Mouse (Mus musculus): ENCODE measurements around the gene Cyp2c50. TPM values are rescaled to one million over a fixed set of nuclear protein-coding genes. Genes with fewer than 3 reads are reported as not detected.
"Not testable (repeated sequence)": the region's sequence is repeated elsewhere in the genome, so short reads cannot be mapped to it uniquely, and the experiment has no call there.

Cyp2c50 gene
- total and polyA plus RNA-seq, 3 experiments, result not detected

DNA sequence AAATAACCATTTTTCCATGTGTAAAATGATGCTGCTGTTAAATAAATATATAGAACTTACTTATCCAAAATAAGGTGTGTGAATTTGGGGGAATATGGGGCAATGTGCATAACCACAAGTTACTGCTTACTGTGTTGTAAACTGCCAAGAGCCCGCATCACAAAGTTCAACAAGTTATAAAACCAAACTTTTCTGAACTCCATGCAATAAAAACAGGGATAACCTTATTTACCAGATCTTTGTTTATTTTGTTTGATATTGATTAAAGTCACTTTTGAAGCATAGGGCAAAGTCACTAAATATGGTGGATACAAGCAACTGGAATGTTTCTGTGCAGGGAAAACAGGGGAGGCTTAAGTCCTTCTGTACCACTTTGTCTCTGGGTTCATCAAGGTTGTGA lies 1.1 kb upstream of the Cyp2c50 start:
- DNase-seq (ENCODE audit: extremely low read depth), result no peak
- Histone ChIP-seq H3K27me3 (replicated peaks) (no peaks in the 10 kb centered on the region), H3K4me2 (ENCODE audit: insufficient read depth, low read depth, poor library complexity, severe bottlenecking) (no peak overlapping the region), H3K4me3 (replicated peaks in 1 of 3; ENCODE audit: low read depth in 2 of 3, low read length in 2 of 3, poor library complexity in 1 of 3) (no peak overlapping the region), H3K4me1 (ENCODE audit: control insufficient read depth in 1 of 2, insufficient read depth in 2 of 2) (no peaks in the 10 kb centered on the region), H3K9ac (ENCODE audit: insufficient read depth, low read depth) (no peak overlapping the region), H3K79me2 (replicated peaks; ENCODE audit: control insufficient read depth, extremely low read depth, insufficient read depth, poor library complexity, severe bottlenecking) (no peaks in the 10 kb centered on the region), H3K27ac (ENCODE audit: insufficient read depth, low read depth) (no peak overlapping the region), H3K36me3 (replicated peaks in 1 of 2; ENCODE audit: control insufficient read depth in 1 of 2, insufficient read depth in 1 of 2, low read length in 1 of 2) (no peaks in the 10 kb centered on the region), H3K9me3 (replicated peaks; ENCODE audit: low read length) (no peaks in the 10 kb centered on the region)
- in situ Hi-C loops (cut with MboI; ENCODE audit: low pct_ligation_motif_present, low pct_unique_long_range_greater_than_20kb, low sequenced_read_pairs), result no loop called here
- dilution Hi-C loops (cut with MboI; ENCODE audit: extremely low pct_ligation_motif_present, extremely low pct_unique_long_range_greater_than_20kb, low sequenced_read_pairs), result no loop called here
- no peak for TF ChIP-seq GABPA (IDR thresholded peaks at IDR 0.05; ENCODE audit: insufficient replicate concordance, low read depth, low read length)
- no peak for TF ChIP-seq BHLHE40 (IDR thresholded peaks at IDR 0.05; ENCODE audit: low read depth, low read length)
- TF ChIP-seq USF1 (IDR thresholded peaks at IDR 0.05; ENCODE audit: low read depth, low read length), result no peak
- TF ChIP-seq ELF1 (IDR thresholded peaks at IDR 0.05; ENCODE audit: low read depth, low read length), result no peak

DNA sequence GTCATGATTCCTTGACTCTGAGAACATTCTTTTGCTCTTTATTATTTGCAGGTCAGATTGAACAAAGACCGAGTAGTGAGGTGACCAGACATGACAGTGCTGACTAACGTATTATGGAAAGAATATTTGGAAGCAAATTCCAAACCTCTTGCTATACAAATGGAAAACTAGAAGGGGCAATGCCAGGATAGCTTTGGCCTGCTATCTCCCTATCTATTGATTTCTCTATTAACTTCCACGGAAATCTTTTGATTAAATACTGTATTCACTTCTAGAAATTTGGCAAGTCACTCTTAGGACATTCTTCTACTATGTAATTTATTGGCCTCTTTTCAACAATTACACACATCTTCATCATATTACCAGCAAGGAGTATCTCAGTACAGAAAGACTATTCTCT lies 1.6 kb downstream of the Cyp2c50 start:
- no peaks in the 10 kb centered on the region for H3K79me2 ChIP-seq (replicated peaks; ENCODE audit: control insufficient read depth, extremely low read depth, insufficient read depth, poor library complexity, severe bottlenecking)
- H3K27me3 ChIP-seq (replicated peaks), result no peaks in the 10 kb centered on the region
- in situ Hi-C loops (cut with MboI; ENCODE audit: low pct_ligation_motif_present, low pct_unique_long_range_greater_than_20kb, low sequenced_read_pairs) (no loop called here), dilution Hi-C loops (cut with MboI; ENCODE audit: extremely low pct_ligation_motif_present, extremely low pct_unique_long_range_greater_than_20kb, low sequenced_read_pairs) (no loop called here)
- no peaks in the 10 kb centered on the region for H3K9me3 ChIP-seq (replicated peaks; ENCODE audit: low read length)
- H3K36me3 ChIP-seq (replicated peaks in 1 of 2; ENCODE audit: control insufficient read depth in 1 of 2, insufficient read depth in 1 of 2, low read length in 1 of 2), result no peaks in the 10 kb centered on the region
- no peak overlapping the region for H3K27ac ChIP-seq (ENCODE audit: insufficient read depth, low read depth)
- no peak for DNase-seq (ENCODE audit: extremely low read depth)
- H3K4me2 ChIP-seq (ENCODE audit: insufficient read depth, low read depth, poor library complexity, severe bottlenecking), result no peak overlapping the region
- TF ChIP-seq MAX (IDR thresholded peaks at IDR 0.05; ENCODE audit: low read length), result no peak
- no peak for TF ChIP-seq SIN3A (IDR thresholded peaks at IDR 0.05; ENCODE audit: low read length)
- no peak for TF ChIP-seq NRF1 (IDR thresholded peaks at IDR 0.05; ENCODE audit: low read depth, low read length)
- no peak for TF ChIP-seq JUN (IDR thresholded peaks at IDR 0.05; ENCODE audit: insufficient read depth, low read depth, low read length)
- no peak for TF ChIP-seq MYC (IDR thresholded peaks at IDR 0.05; ENCODE audit: low read depth, low read length)
- no peak for TF ChIP-seq ZMIZ1 (IDR thresholded peaks at IDR 0.05; ENCODE audit: low read depth, low read length)
- no peak for TF ChIP-seq MEF2A (IDR thresholded peaks at IDR 0.05; ENCODE audit: borderline replicate concordance, low read depth, low read length)
- TF ChIP-seq GABPA (IDR thresholded peaks at IDR 0.05; ENCODE audit: insufficient replicate concordance, low read depth, low read length), result no peak
- no peak for TF ChIP-seq USF2 (conservative IDR thresholded peaks at IDR 0.05; ENCODE audit: low read depth, low read length)
- TF ChIP-seq ZKSCAN1 (IDR thresholded peaks at IDR 0.05; ENCODE audit: borderline replicate concordance, low read depth, low read length), result no peak
- TF ChIP-seq PAX5 (IDR thresholded peaks at IDR 0.05; ENCODE audit: low read length), result no peak
- H3K9ac ChIP-seq (ENCODE audit: insufficient read depth, low read depth), result no peak overlapping the region
- H3K4me1 ChIP-seq (ENCODE audit: control insufficient read depth in 1 of 2, insufficient read depth in 2 of 2), result no peaks in the 10 kb centered on the region
- no peak overlapping the region for H3K4me3 ChIP-seq (replicated peaks in 1 of 3; ENCODE audit: low read depth in 2 of 3, low read length in 2 of 3, poor library complexity in 1 of 3)

DNA sequence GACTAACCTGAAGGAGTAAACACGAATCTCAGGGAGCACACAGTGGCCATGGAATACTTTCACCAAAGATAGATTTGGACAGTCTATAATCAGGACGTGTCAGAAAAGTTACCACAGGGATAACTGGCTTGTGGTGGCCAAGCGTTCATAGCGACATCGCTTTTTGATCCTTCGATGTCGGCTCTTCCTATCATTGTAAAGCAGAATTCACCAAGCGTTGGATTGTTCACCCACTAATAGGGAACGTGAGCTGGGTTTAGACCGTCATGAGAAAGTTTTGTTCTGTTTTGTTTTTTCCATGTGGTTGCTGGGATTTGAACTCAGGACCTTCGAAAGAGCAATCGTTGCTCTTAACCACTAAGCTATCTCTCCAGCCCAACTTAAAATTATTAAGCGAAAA lies 30.1 kb downstream of the Cyp2c50 start:
- H3K27ac ChIP-seq (ENCODE audit: insufficient read depth, low read depth); H3K4me2 ChIP-seq (ENCODE audit: insufficient read depth, low read depth, poor library complexity, severe bottlenecking); H3K9ac ChIP-seq (ENCODE audit: insufficient read depth, low read depth); in situ Hi-C loops (cut with MboI; ENCODE audit: low pct_ligation_motif_present, low pct_unique_long_range_greater_than_20kb, low sequenced_read_pairs); H3K9me3 ChIP-seq (replicated peaks; ENCODE audit: low read length); H3K4me1 ChIP-seq (ENCODE audit: control insufficient read depth in 1 of 2, insufficient read depth in 2 of 2); H3K79me2 ChIP-seq (replicated peaks; ENCODE audit: control insufficient read depth, extremely low read depth, insufficient read depth, poor library complexity, severe bottlenecking); DNase-seq (ENCODE audit: extremely low read depth); H3K36me3 ChIP-seq (replicated peaks in 1 of 2; ENCODE audit: control insufficient read depth in 1 of 2, insufficient read depth in 1 of 2, low read length in 1 of 2); H3K4me3 ChIP-seq (replicated peaks in 1 of 3; ENCODE audit: low read depth in 2 of 3, low read length in 2 of 3, poor library complexity in 1 of 3); dilution Hi-C loops (cut with MboI; ENCODE audit: extremely low pct_ligation_motif_present, extremely low pct_unique_long_range_greater_than_20kb, low sequenced_read_pairs); H3K27me3 ChIP-seq (replicated peaks): not testable (repeated sequence)

DNA sequence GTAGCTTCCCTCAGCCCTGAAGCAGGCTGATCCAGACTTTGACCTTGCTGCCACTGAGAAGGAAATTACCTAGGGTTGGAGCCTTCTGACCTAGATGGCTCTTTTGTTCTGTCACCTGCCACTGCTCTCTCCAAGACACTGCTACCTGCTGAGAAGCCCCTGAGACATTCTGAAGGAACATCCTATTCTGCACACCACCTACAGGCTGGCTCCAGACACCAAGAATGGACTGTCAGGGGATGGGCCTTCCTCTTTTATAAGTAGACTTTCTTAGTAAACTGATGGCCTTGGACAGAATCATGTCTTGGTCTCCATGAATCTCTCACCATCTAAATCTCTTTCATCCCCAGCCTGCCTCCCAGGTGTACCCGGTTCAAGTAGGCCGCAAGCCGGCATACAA lies 35.7 kb downstream of the Cyp2c50 start:
- H3K36me3 ChIP-seq (replicated peaks in 1 of 2; ENCODE audit: control insufficient read depth in 1 of 2, insufficient read depth in 1 of 2, low read length in 1 of 2); H3K79me2 ChIP-seq (replicated peaks; ENCODE audit: control insufficient read depth, extremely low read depth, insufficient read depth, poor library complexity, severe bottlenecking); DNase-seq (ENCODE audit: extremely low read depth); dilution Hi-C loops (cut with MboI; ENCODE audit: extremely low pct_ligation_motif_present, extremely low pct_unique_long_range_greater_than_20kb, low sequenced_read_pairs); H3K4me2 ChIP-seq (ENCODE audit: insufficient read depth, low read depth, poor library complexity, severe bottlenecking); H3K9me3 ChIP-seq (replicated peaks; ENCODE audit: low read length); H3K9ac ChIP-seq (ENCODE audit: insufficient read depth, low read depth); H3K27me3 ChIP-seq (replicated peaks); H3K4me1 ChIP-seq (ENCODE audit: control insufficient read depth in 1 of 2, insufficient read depth in 2 of 2); H3K4me3 ChIP-seq (replicated peaks in 1 of 3; ENCODE audit: low read depth in 2 of 3, low read length in 2 of 3, poor library complexity in 1 of 3); H3K27ac ChIP-seq (ENCODE audit: insufficient read depth, low read depth); in situ Hi-C loops (cut with MboI; ENCODE audit: low pct_ligation_motif_present, low pct_unique_long_range_greater_than_20kb, low sequenced_read_pairs): not testable (repeated sequence)

DNA sequence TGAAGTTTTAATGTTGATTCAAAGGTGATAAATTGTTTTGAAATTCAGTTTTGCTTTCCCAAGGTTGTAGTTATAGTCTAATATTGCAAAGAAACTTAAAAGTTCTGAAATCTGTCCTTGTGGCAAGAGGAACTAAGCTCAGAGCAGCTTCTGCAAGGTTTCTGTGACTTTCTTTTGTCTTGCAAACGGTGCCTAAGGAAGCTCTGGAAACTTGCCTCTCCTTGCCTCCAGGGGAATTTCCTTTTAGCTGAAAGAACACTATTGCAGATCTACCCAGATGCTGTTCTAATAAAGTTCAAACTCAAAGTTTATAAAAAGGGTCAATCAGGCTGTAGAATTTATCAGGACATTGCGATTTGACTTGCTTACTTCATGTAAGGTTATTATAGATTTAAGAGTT lies 37.5 kb downstream of the Cyp2c50 start:
- H3K27ac ChIP-seq (ENCODE audit: insufficient read depth, low read depth); H3K9me3 ChIP-seq (replicated peaks; ENCODE audit: low read length); dilution Hi-C loops (cut with MboI; ENCODE audit: extremely low pct_ligation_motif_present, extremely low pct_unique_long_range_greater_than_20kb, low sequenced_read_pairs); H3K4me3 ChIP-seq (replicated peaks in 1 of 3; ENCODE audit: low read depth in 2 of 3, low read length in 2 of 3, poor library complexity in 1 of 3); H3K9ac ChIP-seq (ENCODE audit: insufficient read depth, low read depth); DNase-seq (ENCODE audit: extremely low read depth); H3K4me1 ChIP-seq (ENCODE audit: control insufficient read depth in 1 of 2, insufficient read depth in 2 of 2); H3K27me3 ChIP-seq (replicated peaks); H3K36me3 ChIP-seq (replicated peaks in 1 of 2; ENCODE audit: control insufficient read depth in 1 of 2, insufficient read depth in 1 of 2, low read length in 1 of 2); H3K4me2 ChIP-seq (ENCODE audit: insufficient read depth, low read depth, poor library complexity, severe bottlenecking); in situ Hi-C loops (cut with MboI; ENCODE audit: low pct_ligation_motif_present, low pct_unique_long_range_greater_than_20kb, low sequenced_read_pairs); H3K79me2 ChIP-seq (replicated peaks; ENCODE audit: control insufficient read depth, extremely low read depth, insufficient read depth, poor library complexity, severe bottlenecking): not testable (repeated sequence)
